Comparison of ENCODE assay signal across 21 mouse cellular contexts in genomic region chr13:98538587-98538986, GRCm38 (mm10). TPM values are rescaled to one million over a fixed set of nuclear protein-coding genes. Genes with fewer than 3 reads are reported as not detected.
A peak's percentile ranks its signal among the peaks of the same experiment; 100 is the strongest.
DNase-seq lines count a peak whose midpoint lies in the region; ATAC-seq and TF ChIP-seq lines count a peak whose summit lies in the region.
"Had no signal": no experiment of that assay in that cellular context is flagged by ENCODE, and none has a peak within 500 bp of the region (broad histone marks: within the 10 kb centered on the region; RNA-seq: fewer than 3 reads in every experiment).

No protein-coding gene starts in this region.

- H3K27me3 ChIP-seq in hindbrain, postnatal 0 days (ENCODE audit: insufficient read depth, low read length) = no peaks in the 10 kb centered on the region
- no peaks in the 10 kb centered on the region for H3K27me3 ChIP-seq in hindbrain, embryonic 11.5 days (ENCODE audit: control insufficient read depth, insufficient read depth, low read length)
- H3K27me3 ChIP-seq: Patski had no signal

- H3K4me1 ChIP-seq in hindbrain, postnatal 0 days (ENCODE audit: insufficient read depth, low read length) = peaks cover 1% of the 10 kb centered on the region; the same call in 1 of the 2 replicates
- peaks cover 2% of the 10 kb centered on the region; the same call in 1 of the 2 replicates for H3K4me1 ChIP-seq in hindbrain, embryonic 11.5 days (replicated peaks; ENCODE audit: control insufficient read depth, insufficient read depth, low read length)

- H3K9me3 ChIP-seq in hindbrain, postnatal 0 days (ENCODE audit: low read length) = no peaks in the 10 kb centered on the region
- H3K9me3 ChIP-seq in hindbrain, embryonic 11.5 days (ENCODE audit: control insufficient read depth, low read length) = no peaks in the 10 kb centered on the region
- H3K9me3 ChIP-seq: kidney, embryonic 15.5 days; lung, embryonic 15.5 days had no signal

- H3K9ac ChIP-seq in hindbrain, postnatal 0 days (replicated peaks; ENCODE audit: low read length) = no peak overlapping the region
- no peak overlapping the region for H3K9ac ChIP-seq in hindbrain, embryonic 11.5 days (ENCODE audit: low read depth, low read length)
- H3K9ac ChIP-seq: kidney, embryonic 15.5 days; lung, embryonic 15.5 days had no signal

- H3K36me3 ChIP-seq in hindbrain, postnatal 0 days (ENCODE audit: insufficient read depth, low read length) = no peaks in the 10 kb centered on the region
- H3K36me3 ChIP-seq in hindbrain, embryonic 11.5 days (ENCODE audit: control insufficient read depth, insufficient read depth, low read length) = no peaks in the 10 kb centered on the region
- H3K36me3 ChIP-seq: kidney, embryonic 15.5 days; lung, embryonic 15.5 days had no signal

- 39% methylated on average over 5 of the region's 5 CpGs for WGBS in hindbrain, postnatal 0 days
- WGBS in hindbrain, embryonic 11.5 days = 91% methylated on average over 5 of the region's 5 CpGs

- no peak overlapping the region for H3K27ac ChIP-seq in hindbrain, postnatal 0 days
- H3K27ac ChIP-seq in hindbrain, embryonic 11.5 days (ENCODE audit: low read depth, low read length) = no peak overlapping the region
- H3K27ac ChIP-seq: heart, adult 2 months; kidney, embryonic 15.5 days; layer of hippocampus, adult 2 months; lung, embryonic 15.5 days had no signal

- H3K4me2 ChIP-seq in hindbrain, postnatal 0 days (ENCODE audit: low read depth, low read length) = no peak overlapping the region
- H3K4me2 ChIP-seq in hindbrain, embryonic 11.5 days (replicated peaks; ENCODE audit: low read depth, low read length) = no peak overlapping the region
- H3K4me2 ChIP-seq: kidney, embryonic 15.5 days; lung, embryonic 15.5 days had no signal

- H3K4me3 ChIP-seq in hindbrain, postnatal 0 days (ENCODE audit: low read length) = no peak overlapping the region
- H3K4me3 ChIP-seq in hindbrain, embryonic 11.5 days (ENCODE audit: low read depth, low read length) = no peak overlapping the region
- H3K4me3 ChIP-seq: heart, adult 2 months; kidney, embryonic 15.5 days; layer of hippocampus, adult 2 months; lung, embryonic 15.5 days; myocyte had no signal

- TF ChIP-seq CTCF in hindbrain, postnatal 0 days (IDR thresholded peaks at IDR 0.05; ENCODE audit: low read depth) = no peak

- ATAC-seq in cerebellum, adult (ENCODE audit: insufficient number of reproducible peaks, low FRiP score, low TSS enrichment) = no peak
- ATAC-seq in hindbrain, postnatal 0 days = peak; percentile 44
- ATAC-seq in hindbrain, embryonic 11.5 days (ENCODE audit: low FRiP score) = no peak
- ATAC-seq: inflammation-experienced regulatory T-cells, adult 6 months had no signal

- DNase-seq in cerebellum, adult 9-10 months = peak; percentile 3
- peak; percentile 45 for DNase-seq in hindbrain, postnatal 0 days (ENCODE audit: low spot score)
- no peak for DNase-seq in hindbrain, embryonic 11.5 days (ENCODE audit: low spot score)
- peak; percentile 42 to 53 for DNase-seq in right cerebral cortex, postnatal 10 days (ENCODE audit: low spot score in 2 of 2)
- DNase-seq in right cerebral cortex, postnatal 25 days = no peak
- DNase-seq in adrenal gland, postnatal 10 days = no peak
- DNase-seq in spleen, postnatal 10 days (ENCODE audit: low spot score in 2 of 2) = no peak
- DNase-seq: heart, adult 2 months; right cerebral cortex, adult 18-20 months; thymus, postnatal 4 days had no signal

RNA-seq across cellular contexts. Expression of gene Gm10320, which starts 46.8 kb away (rescaled TPM):
- 0.52 TPM in 1 of 2 replicates, not detected in the other for total RNA-seq in hindbrain, postnatal 0 days (2014; rRNA removed)
- polyA plus RNA-seq in hindbrain, postnatal 0 days (2015; fragmentation: Nextera tagmentation; extraction: Ambion mirVana) = 0.72 and 0.74 TPM in 2 replicates
- polyA plus RNA-seq in hindbrain, embryonic 11.5 days (2014; fragmentation: Nextera tagmentation; extraction: Ambion mirVana) = 0.78 and 0.94 TPM in 2 replicates
- total RNA-seq in adrenal gland, postnatal 10 days (2021) = under 1 TPM in 1 of 2 experiments, not detected in 1; 0.75 TPM
- total RNA-seq: gastrocnemius, adult 8-10 months; heart, adult 2 months; layer of hippocampus, adult 2 months; left cerebral cortex, postnatal 14 days; neutrophil, adult 5-6 weeks had no signal
- polyA plus RNA-seq: testis, adult 2 months had no signal

Comparison
In these comparisons a context has a peak if more than half of its experiments do, and no peak if none do; other contexts are left out.
1. DNase-seq: peak in cerebellum, adult 9-10 months (single experiment), hindbrain, postnatal 0 days (single experiment) and right cerebral cortex, postnatal 10 days (2 of 2); none in hindbrain, embryonic 11.5 days (single experiment), right cerebral cortex, postnatal 25 days (single experiment), adrenal gland, postnatal 10 days (single experiment) and spleen, postnatal 10 days (0 of 2).